Mouse (Mus musculus): Measurements from ENCODE around the gene Lrrfip2.

DNA sequence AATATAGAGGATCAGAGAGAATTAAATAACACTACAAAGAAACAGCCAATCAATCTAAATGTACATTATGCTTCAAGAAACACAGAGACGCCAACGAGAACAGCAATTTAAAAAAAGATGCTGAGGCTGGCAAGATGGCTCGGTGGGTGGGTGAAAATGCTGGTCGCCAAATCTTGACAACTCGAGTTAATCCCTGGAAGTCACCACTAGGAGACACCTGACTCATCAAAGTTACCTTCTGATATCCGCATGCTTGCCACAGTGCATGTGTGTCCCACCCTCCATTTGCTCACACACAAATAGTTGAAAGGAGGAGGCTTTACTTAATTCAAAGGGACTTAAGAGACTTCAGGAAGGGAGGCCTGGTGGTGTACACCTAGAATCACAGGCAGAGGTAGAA is 128.2 kb downstream of the Lrrfip2 start:
- no peak for TF ChIP-seq TAL1 (IDR thresholded peaks at IDR 0.05; ENCODE audit: low read length)
- TF ChIP-seq GATA1 (IDR thresholded peaks at IDR 0.05; ENCODE audit: low read length) = no peak
